Mouse (Mus musculus): ENCODE measurements around the gene Macrod2.

Macrod2 gene

GRCm38 (mm10) chr2:140784626-140785025, 389.5 kb downstream of the Macrod2 start:
- no peak for TF ChIP-seq GATA4 (IDR thresholded peaks at IDR 0.05; ENCODE audit: insufficient replicate concordance, low read length)

- TF ChIP-seq GATA4 (IDR thresholded peaks at IDR 0.05; ENCODE audit: insufficient replicate concordance, low read length), result no peak
These were observed 395.3 kb downstream of the Macrod2 start for GRCm38 (mm10) chr2:140790363-140790762.

- TF ChIP-seq GATA4 (IDR thresholded peaks at IDR 0.05; ENCODE audit: insufficient replicate concordance, low read length), result no peak
These were observed 398.9 kb downstream of the Macrod2 start for GRCm38 (mm10) chr2:140793886-140794608.

GRCm38 (mm10) chr2:140811693-140812092, 416.6 kb downstream of the Macrod2 start:
- TF ChIP-seq GATA4 (IDR thresholded peaks at IDR 0.05; ENCODE audit: insufficient replicate concordance, low read length), result no peak

GRCm38 (mm10) chr2:140819391-140820120, 424.4 kb downstream of the Macrod2 start:
- no peak for TF ChIP-seq GATA4 (IDR thresholded peaks at IDR 0.05; ENCODE audit: insufficient replicate concordance, low read length)

GRCm38 (mm10) chr2:140822378-140822777, 427.3 kb downstream of the Macrod2 start:
- no peak for TF ChIP-seq GATA4 (IDR thresholded peaks at IDR 0.05; ENCODE audit: insufficient replicate concordance, low read length)

- no peak for TF ChIP-seq GATA4 (IDR thresholded peaks at IDR 0.05; ENCODE audit: insufficient replicate concordance, low read length)
These were observed 431.1 kb downstream of the Macrod2 start for GRCm38 (mm10) chr2:140826241-140826640.

- no peak for TF ChIP-seq GATA4 (IDR thresholded peaks at IDR 0.05; ENCODE audit: insufficient replicate concordance, low read length)
These were observed 433.8 kb downstream of the Macrod2 start for GRCm38 (mm10) chr2:140828859-140829258.

- no peak for TF ChIP-seq GATA4 (IDR thresholded peaks at IDR 0.05; ENCODE audit: insufficient replicate concordance, low read length)
These were observed 435.0 kb downstream of the Macrod2 start for GRCm38 (mm10) chr2:140830086-140830485.

GRCm38 (mm10) chr2:140839371-140839770, 444.3 kb downstream of the Macrod2 start:
- TF ChIP-seq GATA4 (IDR thresholded peaks at IDR 0.05; ENCODE audit: insufficient replicate concordance, low read length), result no peak

- no peak for TF ChIP-seq GATA4 (IDR thresholded peaks at IDR 0.05; ENCODE audit: insufficient replicate concordance, low read length)
These were observed 444.8 kb downstream of the Macrod2 start for GRCm38 (mm10) chr2:140839880-140840279.

GRCm38 (mm10) chr2:140844030-140844429, 448.9 kb downstream of the Macrod2 start:
- no peak for TF ChIP-seq GATA4 (IDR thresholded peaks at IDR 0.05; ENCODE audit: insufficient replicate concordance, low read length)

GRCm38 (mm10) chr2:140847817-140848428, 452.8 kb downstream of the Macrod2 start:
- TF ChIP-seq GATA4 (IDR thresholded peaks at IDR 0.05; ENCODE audit: insufficient replicate concordance, low read length), result no peak

GRCm38 (mm10) chr2:140853538-140853937, 458.4 kb downstream of the Macrod2 start:
- TF ChIP-seq GATA4 (IDR thresholded peaks at IDR 0.05; ENCODE audit: insufficient replicate concordance, low read length), result no peak

GRCm38 (mm10) chr2:140861356-140861755, 466.2 kb downstream of the Macrod2 start:
- TF ChIP-seq GATA4 (IDR thresholded peaks at IDR 0.05; ENCODE audit: insufficient replicate concordance, low read length), result no peak

- no peak for TF ChIP-seq GATA4 (IDR thresholded peaks at IDR 0.05; ENCODE audit: insufficient replicate concordance, low read length)
These were observed 467.6 kb downstream of the Macrod2 start for GRCm38 (mm10) chr2:140862736-140863135.

Data from liver, adult (tissue).